Mouse (Mus musculus) myocyte (in vitro differentiated cells): Measurements from ENCODE around the gene Gdf15.

ENCODE experiments used
- MAX ChIP-seq: IDR thresholded peaks from one replicate; pipeline ENCODE4 v1.6.1; 2011; ENCODE audit warnings: low read depth, mild to moderate bottlenecking, control low read depth
- MYOD1 ChIP-seq, 3 experiments: IDR thresholded peaks; one replicate each; pipeline ENCODE4 v1.6.1; 2011; ENCODE audit warnings: control low read depth in 2 of 3, low read depth in 2 of 3, mild to moderate bottlenecking in 2 of 3, moderate library complexity in 1 of 3; ENCODE audit not compliant: insufficient read length in 2 of 3, control insufficient read depth in 1 of 3
- POLR2A ChIP-seq: IDR thresholded peaks from one replicate; pipeline ENCODE4 v1.6.1; 2011; ENCODE audit warnings: low read depth, mild to moderate bottlenecking, control low read depth, moderate library complexity; ENCODE audit not compliant: insufficient read length
- TCF12 ChIP-seq: IDR thresholded peaks from one replicate; pipeline ENCODE4 v1.6.1; 2011; ENCODE audit warnings: mild to moderate bottlenecking, control low read depth; ENCODE audit not compliant: poor library complexity, insufficient read depth, severe bottlenecking

DNA sequence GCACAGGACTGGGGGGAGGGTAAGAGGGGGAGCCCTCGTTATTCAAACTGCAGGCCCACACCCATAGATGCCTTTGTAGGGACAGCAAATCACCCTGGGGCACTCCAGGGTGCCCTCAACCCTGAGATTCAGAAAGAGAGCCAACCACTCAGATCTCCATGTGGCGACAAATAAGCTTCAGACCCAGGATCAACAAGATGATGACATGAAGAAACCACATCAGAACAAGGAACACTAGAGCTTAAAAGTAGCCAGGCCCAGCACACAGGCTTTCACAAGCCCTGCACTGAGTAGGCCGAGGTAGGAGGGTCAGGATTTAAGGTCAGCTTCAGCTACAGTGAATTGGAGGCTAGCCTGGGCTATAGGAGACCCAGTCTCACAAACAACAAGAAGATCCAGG lies 16.7 kb upstream of the Gdf15 start:
- TF ChIP-seq POLR2A (no peak), TCF12 (no peak), MAX (no peak), MYOD1 (IDR thresholded peaks at IDR 0.05; ENCODE audit: control insufficient read depth in 1 of 3, insufficient read length in 2 of 3, low read depth in 2 of 3) (no peak)
